ENCODE assay signal across 12 mouse cellular contexts in the genomic region with DNA sequence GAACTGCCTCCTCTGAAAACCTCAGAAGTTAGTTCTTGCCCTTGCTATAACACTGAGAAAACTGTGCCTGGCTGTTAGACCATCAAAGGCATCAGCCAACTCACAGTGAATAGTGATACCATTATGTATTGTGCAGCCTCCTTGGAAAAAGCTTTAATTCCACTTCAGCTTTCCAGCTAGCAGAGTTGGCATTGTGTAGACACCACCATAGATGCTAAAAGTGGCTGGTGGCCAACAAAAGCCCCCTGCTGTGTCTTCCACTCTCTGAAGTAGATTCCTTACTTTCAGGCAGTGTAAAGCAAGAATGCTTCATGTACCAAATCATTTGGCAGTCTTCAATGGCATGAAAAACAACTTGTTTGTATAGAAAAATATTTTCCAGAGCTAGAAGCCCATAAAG.
A peak's percentile ranks its signal among the peaks of the same experiment; 100 is the strongest.
DNase-seq lines count a peak whose midpoint lies in the region; ATAC-seq and TF ChIP-seq lines count a peak whose summit lies in the region.
"Had no signal": no experiment of that assay in that cellular context is flagged by ENCODE, and none has a peak within 500 bp of the region (broad histone marks: within the 10 kb centered on the region; RNA-seq: fewer than 3 reads in every experiment).

No protein-coding gene starts in this region.

- TF ChIP-seq POLR2A in cerebellum, adult 2 months (IDR thresholded peaks at IDR 0.05; ENCODE audit: borderline replicate concordance, insufficient read depth, low read length) = no peak

- no peak overlapping the region for H3K27ac ChIP-seq in cerebellum, adult 2 months (ENCODE audit: insufficient read depth, low read length)
- peak overlapping the region; percentile 78 for H3K27ac ChIP-seq in embryonic facial prominence, embryonic 15.5 days (replicated peaks)
- H3K27ac ChIP-seq in midbrain, embryonic 15.5 days = no peak overlapping the region
- H3K27ac ChIP-seq in stomach, postnatal 0 days (replicated peaks) = no peak overlapping the region
- H3K27ac ChIP-seq: gastrocnemius, adult 2 months; intestine, embryonic 15.5 days had no signal

- TF ChIP-seq EP300 in stomach, postnatal 0 days (optimal IDR thresholded peaks at IDR 0.05) = no peak

- H3K4me2 ChIP-seq in embryonic facial prominence, embryonic 15.5 days (replicated peaks) = no peak overlapping the region
- no peak overlapping the region for H3K4me2 ChIP-seq in midbrain, embryonic 15.5 days
- no peak overlapping the region for H3K4me2 ChIP-seq in stomach, postnatal 0 days (replicated peaks; ENCODE audit: low read depth)
- H3K4me2 ChIP-seq: heart, embryonic 11.5 days; intestine, embryonic 15.5 days had no signal

- intact Hi-C loops in left cerebral cortex, postnatal 4 days (cut with DNase I) = no loop called here
- intact Hi-C loops in left cerebral cortex, postnatal 36 days (cut with DNase I) = loop anchor here (5.0 to 10.0 kb wide), 2 partner anchors 80 to 538 kb away; no protein-coding TSS in a partner anchor

- H3K9ac ChIP-seq in embryonic facial prominence, embryonic 15.5 days = no peak overlapping the region
- no peak overlapping the region for H3K9ac ChIP-seq in midbrain, embryonic 15.5 days
- H3K9ac ChIP-seq in stomach, postnatal 0 days (ENCODE audit: low read length) = no peak overlapping the region
- H3K9ac ChIP-seq: intestine, embryonic 15.5 days had no signal

- H3K36me3 ChIP-seq in embryonic facial prominence, embryonic 15.5 days = no peaks in the 10 kb centered on the region
- no peaks in the 10 kb centered on the region for H3K36me3 ChIP-seq in midbrain, embryonic 15.5 days (replicated peaks)
- H3K36me3 ChIP-seq in stomach, postnatal 0 days (ENCODE audit: control insufficient read depth, insufficient read depth, low read length) = no peaks in the 10 kb centered on the region
- H3K36me3 ChIP-seq: intestine, embryonic 15.5 days had no signal

- peak; percentile 34; the same call in 1 of the 2 replicates for ATAC-seq in embryonic facial prominence, embryonic 15.5 days (ENCODE audit: insufficient number of reproducible peaks, low FRiP score, low TSS enrichment, low read depth)
- peak; percentile 79 for ATAC-seq in midbrain, embryonic 15.5 days (replicated peaks)
- no peak for ATAC-seq in stomach, postnatal 0 days (ENCODE audit: low FRiP score, low TSS enrichment)
- ATAC-seq: intestine, embryonic 15.5 days had no signal

- H3K4me3 ChIP-seq in cerebellum, adult 2 months (replicated peaks; ENCODE audit: insufficient read depth, low read depth, low read length) = no peak overlapping the region
- H3K4me3 ChIP-seq in embryonic facial prominence, embryonic 15.5 days (replicated peaks) = no peak overlapping the region
- no peak overlapping the region for H3K4me3 ChIP-seq in midbrain, embryonic 15.5 days
- H3K4me3 ChIP-seq in stomach, postnatal 0 days (ENCODE audit: low read depth, low read length) = no peak overlapping the region
- H3K4me3 ChIP-seq: gastrocnemius, adult 2 months; intestine, embryonic 15.5 days had no signal

- TF ChIP-seq CTCF in cerebellum, adult 2 months (IDR thresholded peaks at IDR 0.05; ENCODE audit: borderline replicate concordance, insufficient read depth, low read depth, low read length) = no peak
- TF ChIP-seq CTCF in stomach, postnatal 0 days (IDR thresholded peaks at IDR 0.05; ENCODE audit: low read depth) = no peak

- H3K9me3 ChIP-seq in embryonic facial prominence, embryonic 15.5 days (replicated peaks) = no peaks in the 10 kb centered on the region
- no peaks in the 10 kb centered on the region for H3K9me3 ChIP-seq in midbrain, embryonic 15.5 days
- H3K9me3 ChIP-seq in stomach, postnatal 0 days (ENCODE audit: control insufficient read depth, low read length) = no peaks in the 10 kb centered on the region
- H3K9me3 ChIP-seq: intestine, embryonic 15.5 days had no signal

- peaks cover 8% of the 10 kb centered on the region for H3K4me1 ChIP-seq in cerebellum, adult 2 months (ENCODE audit: control insufficient read depth, insufficient read depth, low read length)
- peaks cover 24% of the 10 kb centered on the region for H3K4me1 ChIP-seq in embryonic facial prominence, embryonic 15.5 days
- peaks cover 9% of the 10 kb centered on the region; the same call in 1 of the 2 replicates for H3K4me1 ChIP-seq in midbrain, embryonic 15.5 days
- no peaks in the 10 kb centered on the region for H3K4me1 ChIP-seq in stomach, postnatal 0 days (replicated peaks; ENCODE audit: control insufficient read depth, insufficient read depth)
- H3K4me1 ChIP-seq: intestine, embryonic 15.5 days had no signal

- no peaks in the 10 kb centered on the region for H3K27me3 ChIP-seq in cerebellum, adult 2 months (ENCODE audit: control insufficient read depth, insufficient read depth, low read length)
- no peaks in the 10 kb centered on the region for H3K27me3 ChIP-seq in embryonic facial prominence, embryonic 15.5 days
- H3K27me3 ChIP-seq in midbrain, embryonic 15.5 days (replicated peaks) = no peaks in the 10 kb centered on the region
- H3K27me3 ChIP-seq in stomach, postnatal 0 days (ENCODE audit: control insufficient read depth, insufficient read depth, low read length) = no peaks in the 10 kb centered on the region
- H3K27me3 ChIP-seq: intestine, embryonic 15.5 days had no signal

- DNase-seq in left cerebral cortex, postnatal 4 days = peak; percentile 88
- no peak for DNase-seq in left cerebral cortex, postnatal 36 days (ENCODE audit: low spot score in 2 of 2)
- peak; percentile 46 to 57 for DNase-seq in cerebellum, adult 2 months
- DNase-seq in heart, postnatal 4 days = no peak
- no peak for DNase-seq in stomach, postnatal 0 days (ENCODE audit: low spot score)
- DNase-seq: gastrocnemius, adult 2 months; kidney, postnatal 25 days; thymus, adult 18-20 months had no signal

Comparison
In these comparisons a context has a peak if more than half of its experiments do, and no peak if none do; other contexts are left out.
1. DNase-seq: peak in left cerebral cortex, postnatal 4 days (single experiment) and cerebellum, adult 2 months (2 of 2); none in left cerebral cortex, postnatal 36 days (0 of 2), heart, postnatal 4 days (single experiment) and stomach, postnatal 0 days (single experiment).